ENCODE assay signal across 11 mouse cellular contexts in the genomic region with DNA sequence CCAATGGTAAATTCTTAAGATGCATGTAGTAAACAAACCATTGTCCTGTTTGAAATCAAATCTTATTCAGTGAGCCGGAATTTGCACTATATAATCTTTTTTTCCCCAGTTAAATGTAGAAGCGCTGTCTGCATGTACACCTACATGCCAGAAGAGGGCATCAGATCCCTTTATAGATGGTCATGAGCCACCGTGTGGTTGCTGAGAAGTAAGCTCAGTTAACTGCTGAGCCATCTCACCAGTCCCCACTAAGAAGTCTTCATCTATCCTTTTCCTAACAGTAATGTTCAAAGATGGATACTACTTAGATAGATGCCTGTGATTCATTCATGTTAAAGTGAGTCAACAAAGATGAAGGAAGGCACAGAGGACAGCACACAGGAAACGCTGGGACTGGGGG. TPM values are rescaled to one million over a fixed set of nuclear protein-coding genes. Genes with fewer than 3 reads are reported as not detected.
A peak's percentile ranks its signal among the peaks of the same experiment; 100 is the strongest.
DNase-seq lines count a peak whose midpoint lies in the region; ATAC-seq lines count a peak whose summit lies in the region.
"Had no signal": no experiment of that assay in that cellular context is flagged by ENCODE, and none has a peak within 500 bp of the region (broad histone marks: within the 10 kb centered on the region; RNA-seq: fewer than 3 reads in every experiment).

No protein-coding gene starts in this region.

- WGBS in hindbrain, embryonic 11.5 days: 71% methylated on average over 4 of the region's 4 CpGs
- WGBS in hindbrain, embryonic 13.5 days: 63% methylated on average over 4 of the region's 4 CpGs
- 66% methylated on average over 4 of the region's 4 CpGs for WGBS in neural tube, embryonic 14.5 days

- H3K36me3 ChIP-seq in hindbrain, embryonic 11.5 days (ENCODE audit: control insufficient read depth, insufficient read depth, low read length): peaks cover 2% of the 10 kb centered on the region; the same call in 1 of the 2 replicates
- peaks cover 42% of the 10 kb centered on the region for H3K36me3 ChIP-seq in hindbrain, embryonic 13.5 days
- H3K36me3 ChIP-seq in neural tube, embryonic 14.5 days (ENCODE audit: control insufficient read depth, insufficient read depth, low read length): peaks cover 19% of the 10 kb centered on the region; the same call in 1 of the 2 replicates

- H3K27me3 ChIP-seq in hindbrain, embryonic 11.5 days (ENCODE audit: control insufficient read depth, insufficient read depth, low read length): no peaks in the 10 kb centered on the region
- H3K27me3 ChIP-seq in hindbrain, embryonic 13.5 days: no peaks in the 10 kb centered on the region
- H3K27me3 ChIP-seq in neural tube, embryonic 14.5 days (ENCODE audit: control insufficient read depth, insufficient read depth, low read length): no peaks in the 10 kb centered on the region
- H3K27me3 ChIP-seq: heart, embryonic 15.5 days; stomach, embryonic 15.5 days had no signal

- H3K4me2 ChIP-seq in hindbrain, embryonic 11.5 days (replicated peaks; ENCODE audit: low read depth, low read length): no peak overlapping the region
- H3K4me2 ChIP-seq in hindbrain, embryonic 13.5 days: no peak overlapping the region
- no peak overlapping the region for H3K4me2 ChIP-seq in neural tube, embryonic 14.5 days (ENCODE audit: low read depth, low read length)
- H3K4me2 ChIP-seq: heart, embryonic 15.5 days; stomach, embryonic 15.5 days had no signal

- no peaks in the 10 kb centered on the region for H3K4me1 ChIP-seq in hindbrain, embryonic 11.5 days (replicated peaks; ENCODE audit: control insufficient read depth, insufficient read depth, low read length)
- no peaks in the 10 kb centered on the region for H3K4me1 ChIP-seq in hindbrain, embryonic 13.5 days (replicated peaks)
- H3K4me1 ChIP-seq in neural tube, embryonic 14.5 days (ENCODE audit: control insufficient read depth, insufficient read depth, low read length): no peaks in the 10 kb centered on the region
- H3K4me1 ChIP-seq: heart, embryonic 15.5 days; stomach, embryonic 15.5 days had no signal

- no peak for ATAC-seq in hindbrain, embryonic 11.5 days (ENCODE audit: low FRiP score)
- ATAC-seq in hindbrain, embryonic 13.5 days (ENCODE audit: low FRiP score): no peak
- ATAC-seq in neural tube, embryonic 14.5 days (ENCODE audit: low read depth): peak; percentile 41; the same call in 1 of the 2 replicates

- DNase-seq in hindbrain, embryonic 11.5 days (ENCODE audit: low spot score): peak; percentile 23
- no peak for DNase-seq in neural tube, embryonic 10.5 days (ENCODE audit: extremely low spot score, low spot score)
- peak; percentile 8 for DNase-seq in brain, embryonic 18.5 days (ENCODE audit: low read depth, low spot score)
- DNase-seq in retina, postnatal 1 day: peak; percentile 37
- DNase-seq in frontal cortex, postnatal 25 days (ENCODE audit: low spot score in 2 of 2): no peak
- DNase-seq in urinary bladder, postnatal 4 days (ENCODE audit: low spot score in 2 of 2): no peak

- H3K9me3 ChIP-seq in hindbrain, embryonic 11.5 days (ENCODE audit: control insufficient read depth, low read length): no peaks in the 10 kb centered on the region
- no peaks in the 10 kb centered on the region for H3K9me3 ChIP-seq in hindbrain, embryonic 13.5 days
- H3K9me3 ChIP-seq in neural tube, embryonic 14.5 days (ENCODE audit: control insufficient read depth, low read length): no peaks in the 10 kb centered on the region
- H3K9me3 ChIP-seq: heart, embryonic 15.5 days; stomach, embryonic 15.5 days had no signal

- no peak overlapping the region for H3K4me3 ChIP-seq in hindbrain, embryonic 11.5 days (ENCODE audit: low read depth, low read length)
- no peak overlapping the region for H3K4me3 ChIP-seq in hindbrain, embryonic 13.5 days
- no peak overlapping the region for H3K4me3 ChIP-seq in neural tube, embryonic 14.5 days (ENCODE audit: low read depth, low read length)
- H3K4me3 ChIP-seq: heart, embryonic 15.5 days; stomach, embryonic 15.5 days had no signal

- H3K27ac ChIP-seq in hindbrain, embryonic 11.5 days (ENCODE audit: low read depth, low read length): no peak overlapping the region
- no peak overlapping the region for H3K27ac ChIP-seq in hindbrain, embryonic 13.5 days
- H3K27ac ChIP-seq in neural tube, embryonic 14.5 days (ENCODE audit: low read depth, low read length): no peak overlapping the region
- H3K27ac ChIP-seq: heart, embryonic 15.5 days; macrophage; stomach, embryonic 15.5 days had no signal

- H3K9ac ChIP-seq in hindbrain, embryonic 11.5 days (ENCODE audit: low read depth, low read length): no peak overlapping the region
- H3K9ac ChIP-seq in hindbrain, embryonic 13.5 days: no peak overlapping the region
- no peak overlapping the region for H3K9ac ChIP-seq in neural tube, embryonic 14.5 days (replicated peaks; ENCODE audit: low read depth, low read length)
- H3K9ac ChIP-seq: heart, embryonic 15.5 days; stomach, embryonic 15.5 days had no signal

RNA-seq across cellular contexts. Expression of a gene that starts 31.9 kb away (rescaled TPM):
- not detected in 2 replicates for polyA plus RNA-seq in hindbrain, embryonic 11.5 days (2014; fragmentation: Nextera tagmentation; extraction: Ambion mirVana)
- polyA plus RNA-seq in hindbrain, embryonic 13.5 days (2015; fragmentation: Nextera tagmentation; extraction: Ambion mirVana): not detected in 2 replicates
- not detected in 2 replicates for polyA plus RNA-seq in neural tube, embryonic 14.5 days (2014; fragmentation: Nextera tagmentation; extraction: Ambion mirVana)

Comparison
In these comparisons a context has a peak if more than half of its experiments do, and no peak if none do; other contexts are left out.
1. DNase-seq: peak in hindbrain, embryonic 11.5 days (single experiment), brain, embryonic 18.5 days (single experiment) and retina, postnatal 1 day (single experiment); none in neural tube, embryonic 10.5 days (single experiment), frontal cortex, postnatal 25 days (0 of 2) and urinary bladder, postnatal 4 days (0 of 2).